Mouse (Mus musculus) gastrocnemius, postnatal 36 days (tissue): Measurements from ENCODE around the gene Tmem269. TPM values are rescaled to one million over a fixed set of nuclear protein-coding genes. Genes with fewer than 3 reads are reported as not detected.

ENCODE experiments used
- total RNA-seq, 2 experiments: library from RNA; stranded (reverse); gene quantifications; 2 replicates each; pipeline ENCODE4 v1.2.3; 2021

Tmem269 gene
- total RNA-seq, 2 experiments from 2014 or later, result not detected

Other genes with a start within 250 kb of the Tmem269 start
- 1 to 10 TPM; 4.3 to 5.0 TPM for gene Slc2a1, start 109.5 kb downstream of the Tmem269 start, total RNA-seq
- 10 to 100 TPM; 15.5 to 16.9 TPM for gene Zfp691, start 44.0 kb downstream of the Tmem269 start, total RNA-seq
- not detected for gene Ermap, start 28.2 kb downstream of the Tmem269 start, total RNA-seq
- gene Svbp, start 22.9 kb downstream of the Tmem269 start, total RNA-seq, result 10 to 100 TPM; 10.7 to 15.2 TPM
- gene AU022252, start 14.5 kb upstream of the Tmem269 start, total RNA-seq, result 10 to 100 TPM; 24.2 to 24.7 TPM
- 10 to 100 TPM; 12.7 to 13.8 TPM for gene P3h1, start 14.7 kb upstream of the Tmem269 start, total RNA-seq
- 1 to 10 TPM; 2.2 to 3.2 TPM for gene Cldn19, start 37.2 kb upstream of the Tmem269 start, total RNA-seq
- gene Ybx1, start 76.4 kb upstream of the Tmem269 start, total RNA-seq, result 100 to 1,000 TPM; 503 to 580 TPM
- 1 to 10 TPM; 8.0 to 9.4 TPM for gene Ppih, start 102.3 kb upstream of the Tmem269 start, total RNA-seq
- gene Ccdc30, start 197.3 kb upstream of the Tmem269 start, total RNA-seq, result under 1 TPM; 0.20 to 0.28 TPM
- gene Ppcs, start 204.2 kb upstream of the Tmem269 start, total RNA-seq, result 1 to 10 TPM; 3.8 to 4.9 TPM
- not detected for gene Zmynd12, start 204.6 kb upstream of the Tmem269 start, total RNA-seq